Mouse (Mus musculus) gastrocnemius, adult 18-20 months (tissue): Measurements from ENCODE around the gene Atp9a. TPM values are rescaled to one million over a fixed set of nuclear protein-coding genes. Genes with fewer than 3 reads are reported as not detected.

ENCODE experiments used
- DNase-seq: peaks from one replicate; pipeline ENCODE4 v3.0.0; 2021; ENCODE audit warnings: low spot score
- total RNA-seq, 2 experiments: library from RNA; stranded (reverse); gene quantifications; 2 replicates each; pipeline ENCODE4 v1.2.3; 2021

Atp9a gene
- total RNA-seq, 2 experiments from 2014 or later, result 30.4 to 32.3 TPM

DNA sequence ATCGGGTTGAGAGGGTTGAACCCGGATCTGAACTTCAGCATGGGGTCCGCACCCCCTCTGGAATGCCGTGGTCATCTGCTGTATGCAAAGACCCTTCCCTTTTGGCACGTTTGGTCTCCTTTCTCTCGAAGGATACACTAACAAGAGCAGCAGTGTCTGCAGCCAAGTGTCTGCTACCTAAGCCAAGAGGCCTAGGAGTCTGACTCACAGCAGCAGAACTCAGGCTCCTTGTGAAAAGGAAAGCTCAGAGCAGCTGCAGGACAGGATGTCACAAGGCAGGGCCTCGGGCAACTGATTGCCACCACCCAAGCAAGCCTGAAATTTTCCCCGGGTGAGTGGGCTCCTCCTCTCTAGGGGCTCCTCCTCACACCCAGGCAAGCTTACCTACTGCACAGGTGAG, 94.0 kb downstream of the Atp9a start:
- DNase-seq, result no peak

DNA sequence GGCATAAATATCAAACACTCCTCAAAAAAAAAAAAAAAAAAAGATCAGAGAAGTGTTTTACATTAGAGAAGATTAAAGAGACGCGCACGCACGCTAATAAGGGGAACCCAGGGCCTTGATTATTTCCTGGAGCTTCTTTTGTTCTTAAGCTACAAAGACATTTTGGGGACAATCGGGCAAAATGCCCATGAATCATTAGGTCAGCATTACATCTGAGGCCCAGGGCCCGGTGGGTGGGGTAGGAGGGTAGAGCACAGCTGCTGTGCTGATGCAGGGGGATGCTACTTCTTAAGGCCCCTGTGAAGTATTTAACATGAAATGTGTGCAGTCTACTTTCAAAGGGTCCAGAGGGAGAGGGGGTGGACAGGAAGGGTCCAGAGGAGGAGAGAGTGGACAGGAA, 97.4 kb downstream of the Atp9a start:
- no peak for DNase-seq

DNA sequence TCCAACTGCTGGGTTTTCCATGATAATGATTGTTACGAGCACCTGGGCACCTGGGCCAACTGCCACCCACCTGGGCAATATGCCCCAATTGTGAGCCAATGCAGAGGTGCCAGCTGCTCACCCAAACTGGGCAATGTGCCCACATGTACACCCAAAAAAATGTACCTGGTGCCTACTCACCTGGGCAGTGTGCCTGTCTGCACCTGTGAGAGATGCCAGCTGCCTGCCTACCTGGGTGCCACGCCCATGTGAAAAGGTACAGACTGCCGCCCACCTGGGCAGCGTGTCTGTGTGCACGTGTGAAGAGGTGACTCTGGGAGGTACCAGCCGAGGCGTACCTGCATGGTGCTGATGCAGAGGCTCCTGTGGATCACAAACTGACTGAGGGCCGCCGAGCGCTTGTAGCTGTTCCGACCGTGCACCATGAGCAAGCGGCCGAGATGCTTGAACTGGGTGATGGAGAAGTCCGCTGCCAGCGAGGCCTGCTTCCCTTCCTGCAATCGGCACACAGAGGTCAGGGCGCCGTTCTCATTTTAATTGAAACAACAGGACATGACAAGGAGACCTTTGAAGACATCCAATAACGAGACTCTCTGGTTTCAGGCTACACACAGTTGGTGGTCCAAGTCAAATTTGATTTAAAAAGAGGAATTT, 98.6 kb downstream of the Atp9a start:
- DNase-seq, result no peak

DNA sequence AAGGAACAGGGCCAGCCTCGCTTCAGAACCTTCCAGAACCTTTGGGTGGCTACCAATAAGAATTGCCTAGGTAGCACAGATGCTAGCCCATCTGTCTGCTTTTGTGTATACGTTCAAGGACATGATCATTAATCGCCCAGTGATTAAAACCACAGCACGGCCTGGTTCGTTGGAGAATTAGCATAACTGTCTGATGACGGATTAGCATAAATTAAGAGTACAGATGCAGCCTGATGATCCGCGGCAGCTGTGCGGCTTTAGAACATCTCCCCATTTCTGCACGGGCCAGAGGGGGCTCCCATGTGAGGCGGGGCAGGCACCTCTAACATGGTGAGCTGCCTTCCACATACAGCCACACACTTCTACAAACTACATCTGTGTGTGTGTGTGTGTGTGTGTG, 100.0 kb downstream of the Atp9a start:
- no peak for DNase-seq

DNA sequence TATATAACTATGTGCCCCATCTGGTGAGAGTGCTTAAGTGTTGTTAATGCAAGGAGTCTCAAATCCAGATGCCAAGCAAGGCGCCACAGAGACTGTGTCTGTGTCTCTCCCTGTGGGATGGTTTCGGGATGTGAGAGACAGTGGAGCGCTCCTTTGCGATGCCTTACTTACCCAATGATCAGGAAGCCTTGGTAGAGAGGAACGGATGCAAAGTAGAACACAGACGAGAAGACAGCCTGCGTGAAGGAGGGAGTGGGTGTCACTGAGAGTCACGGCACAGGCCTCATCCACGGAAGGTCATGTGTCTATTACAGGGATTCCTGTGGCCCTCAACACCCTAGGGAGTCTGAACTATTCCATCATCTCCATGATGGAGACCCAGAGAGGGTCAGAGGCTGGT, 101.7 kb downstream of the Atp9a start:
- DNase-seq, result no peak

DNA sequence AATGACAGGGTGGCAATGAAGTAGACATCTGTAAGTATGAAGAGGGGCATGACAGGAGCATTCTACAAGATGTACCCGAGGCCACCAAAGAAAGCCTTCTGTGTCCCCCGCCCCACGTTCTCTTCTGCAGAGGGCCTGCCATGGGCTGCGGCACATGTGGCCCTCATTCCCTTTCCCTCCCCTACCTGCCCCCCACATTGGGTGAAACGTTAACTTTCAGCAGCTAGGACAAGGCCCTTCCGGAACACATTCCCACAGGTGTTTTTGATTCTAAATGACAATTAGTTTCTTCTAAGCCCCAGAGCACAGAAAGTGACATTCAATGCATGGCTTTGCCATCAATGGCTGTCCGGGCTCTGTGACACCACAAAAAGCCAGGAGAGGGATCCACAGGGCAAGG, 107.3 kb downstream of the Atp9a start:
- DNase-seq, result no peak

DNA sequence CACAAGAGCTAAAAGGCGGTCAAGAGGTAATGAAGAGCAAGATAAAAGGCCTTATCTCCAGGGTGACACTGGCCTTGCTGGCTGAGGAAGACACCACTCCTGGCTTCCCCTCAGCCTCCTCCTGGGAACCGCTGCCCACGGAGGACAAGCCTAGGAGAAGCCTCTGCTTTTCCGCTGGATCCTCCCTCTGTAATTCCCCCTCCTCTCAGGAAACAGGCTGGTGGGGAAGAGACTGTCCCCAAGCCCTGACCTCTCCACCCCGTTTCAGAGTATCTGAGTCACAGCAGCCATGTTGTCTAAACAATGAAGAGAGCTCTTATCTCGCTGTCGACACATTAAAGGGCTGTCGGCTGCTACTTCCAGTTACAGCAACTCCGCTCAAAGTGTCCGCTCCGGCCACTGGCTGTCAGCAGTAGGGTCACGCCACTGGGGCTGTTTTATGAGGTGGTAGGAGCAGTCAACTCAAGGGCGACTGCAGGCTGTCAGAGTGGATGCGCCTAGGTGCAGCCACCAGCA, 108.8 kb downstream of the Atp9a start:
- no peak for DNase-seq

DNA sequence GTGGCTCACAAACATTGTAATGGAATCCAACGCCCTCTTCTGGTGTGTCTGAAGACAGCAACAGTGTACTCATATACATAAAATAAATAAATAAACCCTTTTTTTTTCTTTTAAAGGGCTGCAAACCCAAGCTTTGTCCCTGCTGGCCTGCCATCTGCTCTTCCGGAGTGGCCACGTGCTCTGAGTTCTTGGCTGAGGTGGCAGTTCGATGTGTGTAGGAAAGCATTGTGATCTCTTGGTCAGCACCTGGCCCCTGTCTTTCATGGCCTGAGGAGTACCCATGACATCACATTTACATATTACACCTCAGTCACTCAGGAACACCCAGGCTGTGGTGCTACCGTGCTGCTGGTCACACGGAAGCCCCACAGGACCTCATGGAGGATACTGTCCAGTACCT, 109.7 kb downstream of the Atp9a start:
- no peak for DNase-seq

DNA sequence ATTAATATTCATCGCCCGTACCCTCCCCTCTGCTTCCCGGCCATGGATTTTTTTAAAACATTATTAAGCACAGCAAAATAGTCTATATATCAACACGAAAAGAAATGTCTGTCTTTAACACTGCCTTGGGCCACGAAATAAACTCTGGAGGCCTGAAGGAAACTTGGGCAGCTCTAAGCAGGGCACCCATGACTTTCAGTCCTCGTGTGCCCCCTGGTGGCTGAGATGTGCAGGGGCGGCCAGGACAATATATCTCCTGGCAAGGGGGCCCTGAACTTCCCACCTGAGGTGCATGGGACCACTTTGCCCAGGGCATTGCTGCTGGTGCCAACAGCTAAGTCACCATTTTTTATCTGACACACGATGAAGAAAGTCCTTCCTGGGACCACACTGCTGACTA, 113.4 kb downstream of the Atp9a start:
- peak; percentile 86 for DNase-seq

DNA sequence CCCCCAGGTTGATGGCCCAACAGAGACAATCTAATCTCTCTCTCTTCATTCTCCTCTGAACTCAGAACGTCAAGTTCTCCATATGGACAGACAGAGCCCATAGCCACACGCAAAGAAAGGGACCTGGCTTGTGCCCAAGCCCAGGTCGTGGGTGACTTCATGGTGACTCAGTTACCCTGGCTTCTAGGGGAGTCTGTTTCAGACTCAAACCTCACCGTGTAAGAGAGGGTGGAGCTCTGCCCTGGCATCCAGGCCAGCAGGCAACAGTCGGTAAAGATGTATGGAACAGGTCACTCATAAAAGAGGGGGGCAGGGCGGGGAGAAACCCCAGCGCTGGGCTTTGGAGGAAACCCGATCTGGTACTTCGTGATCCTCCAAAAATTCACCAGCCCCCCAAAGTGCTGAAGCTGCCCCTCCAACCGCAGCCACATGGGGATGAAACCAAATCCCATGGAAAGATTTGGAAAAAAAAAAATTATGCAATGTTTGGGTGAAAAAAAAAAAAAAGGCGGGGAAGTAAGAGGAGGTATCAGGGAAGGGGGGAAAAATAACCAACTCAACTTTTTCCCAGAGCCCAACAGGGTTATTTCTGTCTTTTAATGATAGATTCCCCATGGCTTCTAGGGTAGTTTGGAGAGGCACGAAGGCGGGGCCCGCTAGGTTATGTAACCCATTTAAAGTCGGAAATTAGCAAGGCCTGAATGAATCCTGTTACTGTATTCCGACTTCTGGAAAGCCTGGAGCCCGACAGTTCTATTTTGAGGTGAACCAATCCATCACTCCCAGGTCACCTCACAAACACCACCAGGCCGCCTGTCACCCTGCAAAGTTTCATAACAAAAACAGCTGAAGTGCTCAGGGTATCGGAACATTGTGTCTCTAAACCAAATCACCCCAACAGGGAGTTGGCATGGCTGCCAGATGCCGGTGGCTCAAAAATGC, 114.1 kb downstream of the Atp9a start:
- peak; percentile 52 for DNase-seq

DNA sequence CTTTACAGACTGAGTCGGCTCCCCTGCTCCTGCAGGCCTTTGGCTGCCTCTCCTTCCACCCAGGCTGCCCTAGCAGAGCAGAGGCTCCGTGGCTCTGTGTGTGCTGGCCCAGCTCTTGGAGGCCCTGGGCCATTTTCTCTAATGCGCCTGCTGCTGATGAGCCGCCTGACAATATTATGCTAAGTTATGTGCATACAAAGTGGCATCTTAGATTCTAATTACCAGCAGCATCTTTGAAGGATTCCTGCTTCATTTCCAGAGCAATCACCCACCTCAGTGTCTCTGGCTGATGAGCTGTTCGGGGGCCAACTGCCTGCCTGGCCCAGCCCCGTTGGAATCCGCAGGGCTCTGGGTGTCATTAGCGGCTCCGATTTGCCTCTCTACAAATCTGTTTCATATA, 115.8 kb downstream of the Atp9a start:
- no peak for DNase-seq

DNA sequence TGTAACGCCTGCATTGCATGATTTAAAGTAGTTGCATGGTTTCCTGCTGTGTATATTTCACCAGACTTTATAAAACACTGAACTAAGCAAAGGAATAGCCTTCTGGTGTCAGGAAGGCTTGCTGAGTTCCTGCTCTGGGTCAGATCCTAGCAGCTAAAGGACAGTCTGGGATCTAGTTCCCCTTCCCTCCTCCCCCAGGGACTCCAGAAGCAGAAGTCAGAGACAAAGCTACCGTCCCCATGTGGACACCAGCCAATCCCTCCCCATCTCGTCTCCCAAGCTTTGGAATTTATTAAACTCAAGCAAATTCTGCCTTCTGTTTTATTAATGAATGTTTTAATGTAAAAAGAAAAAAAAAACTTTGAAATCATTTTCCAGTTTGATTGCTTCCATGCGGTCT, 117.1 kb downstream of the Atp9a start:
- DNase-seq, result no peak

DNA sequence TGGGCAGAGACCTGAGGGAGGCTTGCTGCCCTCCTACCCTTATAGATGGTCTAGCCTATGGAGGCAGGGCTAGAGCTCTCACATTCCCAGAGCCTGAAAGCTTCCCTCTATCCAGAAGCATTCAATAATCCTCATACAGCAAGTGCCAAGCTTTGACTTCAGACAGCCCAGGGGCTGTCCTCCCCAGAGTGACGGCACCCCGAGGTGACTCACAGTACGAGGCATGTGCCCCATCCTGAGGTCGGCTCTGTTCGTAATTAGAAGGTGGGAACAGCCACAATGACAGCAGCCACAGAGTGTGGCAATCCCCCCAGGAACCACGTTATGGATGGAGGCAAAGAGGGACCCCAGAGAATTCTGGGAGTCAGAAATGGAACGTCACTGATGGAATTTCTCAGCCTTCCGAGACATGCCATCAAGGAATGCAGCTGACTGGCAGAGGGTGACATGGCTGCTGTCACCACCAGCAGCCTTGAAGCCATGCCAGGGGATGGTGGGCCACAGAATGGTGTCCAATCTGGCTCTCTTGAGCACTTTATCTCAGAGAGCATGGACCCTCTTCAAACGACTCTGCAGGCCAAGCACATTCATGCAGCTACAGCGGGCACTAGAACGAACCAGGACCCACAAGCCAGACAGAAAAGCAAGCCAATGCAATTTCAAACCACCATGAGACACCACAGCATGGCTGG, 121.0 kb downstream of the Atp9a start:
- no peak for DNase-seq

DNA sequence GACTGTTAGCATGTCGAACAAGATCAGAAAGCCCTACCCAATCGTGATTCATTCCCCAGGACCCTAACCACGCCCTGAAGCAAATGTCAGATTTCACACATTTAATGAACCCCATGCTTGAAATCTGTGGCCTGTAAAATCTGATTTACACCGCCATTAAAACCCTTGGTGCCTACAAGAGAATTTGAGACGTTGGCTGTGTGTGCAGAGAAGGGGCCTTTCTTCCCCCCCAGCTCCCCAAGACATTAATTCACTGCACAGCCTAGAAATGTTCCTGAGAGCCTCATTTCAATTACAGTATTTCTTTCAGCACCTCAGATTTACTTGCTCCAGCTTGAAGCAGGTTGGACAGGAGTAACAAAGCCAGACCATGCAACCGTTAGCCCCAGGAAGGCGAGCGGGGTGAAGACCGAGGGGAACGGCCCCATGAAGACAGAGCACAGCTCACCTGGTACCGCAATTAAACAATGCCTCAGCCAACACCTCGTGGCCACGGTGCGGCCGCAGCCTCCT, 123.9 kb downstream of the Atp9a start:
- no peak for DNase-seq

DNA sequence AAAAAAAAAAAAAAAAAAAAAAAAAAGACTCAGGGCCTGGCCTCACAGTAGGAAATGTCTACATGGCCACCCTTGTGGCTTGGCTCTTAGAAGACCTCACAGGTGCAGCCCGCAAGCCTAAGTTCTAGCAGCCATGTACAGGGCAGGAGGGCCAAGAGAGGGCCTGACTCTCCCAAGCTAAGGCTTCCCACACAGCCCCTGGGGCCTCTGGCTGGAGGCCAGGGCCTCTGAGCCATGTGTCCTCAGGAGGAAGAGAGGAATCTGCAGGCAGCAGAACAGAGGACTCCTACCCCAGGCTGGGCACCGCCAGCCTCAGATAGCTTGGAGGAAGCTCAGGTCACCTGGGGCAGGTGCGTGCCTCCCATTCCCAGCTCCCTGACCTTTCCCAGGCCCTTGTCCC, 127.0 kb downstream of the Atp9a start:
- DNase-seq, result no peak

DNA sequence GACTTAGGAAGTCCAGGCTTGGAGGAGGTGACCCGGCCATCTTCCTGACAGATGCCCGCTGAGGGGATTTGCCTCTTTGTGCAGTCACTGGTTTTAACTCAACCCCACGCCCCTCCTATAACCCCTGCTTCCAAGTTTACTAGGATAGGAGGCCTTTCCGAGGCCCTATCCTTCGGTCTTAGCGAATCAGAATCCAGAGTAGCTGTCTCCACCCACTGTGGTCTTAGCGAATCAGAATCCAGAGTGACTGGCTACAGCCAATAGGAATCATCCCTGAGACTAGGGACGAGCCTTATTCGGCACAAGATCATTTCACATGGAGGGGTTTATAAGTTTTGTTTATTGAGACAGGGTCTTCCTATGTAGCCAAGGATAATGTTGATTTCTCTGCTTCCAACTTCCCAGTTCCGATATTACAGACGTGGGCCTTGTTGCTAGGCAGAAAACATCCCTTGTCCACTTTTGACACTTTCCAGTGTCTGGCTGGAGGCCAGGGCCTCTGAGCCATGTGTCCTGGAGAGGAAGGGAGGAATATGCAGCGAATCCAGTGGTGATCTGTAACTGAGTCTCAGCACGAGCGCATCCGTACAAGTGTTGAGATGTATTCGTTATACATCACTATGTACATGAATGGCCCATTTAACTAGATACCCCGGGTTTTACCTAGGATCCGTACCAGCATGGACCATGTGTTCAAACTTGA, 127.9 kb downstream of the Atp9a start:
- DNase-seq, result no peak

DNA sequence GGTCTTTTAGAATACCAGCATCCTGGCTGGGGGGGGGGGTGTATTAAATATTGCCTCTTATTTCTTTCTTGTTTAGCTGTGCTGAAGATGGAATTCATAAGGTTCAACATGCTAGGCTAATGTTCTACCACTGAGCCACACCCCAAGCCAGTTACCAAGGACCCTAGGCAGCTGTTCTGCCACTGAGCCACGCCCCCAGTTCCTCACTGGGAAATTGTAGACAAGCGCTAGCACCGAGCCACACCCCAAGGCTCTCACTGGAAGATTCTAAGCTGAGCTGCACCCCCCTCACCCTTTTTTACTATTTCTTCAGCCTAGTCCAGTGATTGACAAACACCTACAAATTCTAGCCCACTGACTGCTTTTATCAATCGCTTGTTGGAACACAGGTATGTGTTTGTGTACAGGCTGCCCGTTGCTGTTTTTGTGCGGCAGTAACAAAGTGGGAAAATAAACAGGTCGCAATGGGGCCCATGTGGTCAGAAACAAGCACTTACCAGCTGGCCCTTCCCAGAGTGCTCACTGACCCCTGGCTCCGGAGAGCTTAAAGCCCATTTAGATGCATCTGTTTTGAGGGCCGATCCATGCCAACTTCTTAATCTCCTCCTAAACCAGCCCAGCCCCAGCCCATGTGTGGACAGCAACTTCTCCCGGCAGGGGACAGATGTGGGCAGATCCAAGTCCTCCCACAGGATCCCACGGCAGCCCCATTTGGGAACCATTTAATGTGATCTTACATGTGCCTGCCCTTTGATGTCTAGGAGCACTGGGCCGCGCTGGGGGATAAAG, 128.9 kb downstream of the Atp9a start:
- DNase-seq, result no peak

DNA sequence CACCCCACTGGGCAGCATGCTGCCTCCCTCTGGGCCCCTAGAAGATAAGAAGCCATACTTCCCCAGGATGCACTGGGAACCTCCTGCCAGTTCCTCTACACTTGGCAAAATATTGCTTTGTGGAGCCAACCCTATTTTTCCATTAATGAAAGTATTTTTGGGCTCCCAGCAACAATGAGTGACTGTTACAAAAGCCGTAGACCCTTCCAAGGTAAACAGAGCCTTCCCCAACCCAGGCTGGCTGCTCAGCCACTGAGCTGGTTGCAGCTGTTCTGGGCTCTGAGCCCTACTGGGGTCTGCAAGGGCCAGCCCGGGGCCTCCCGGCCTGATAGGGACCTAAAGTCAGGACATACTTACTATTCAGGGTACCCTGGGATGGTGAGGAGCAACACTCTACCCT, 131.3 kb downstream of the Atp9a start:
- no peak for DNase-seq

DNA sequence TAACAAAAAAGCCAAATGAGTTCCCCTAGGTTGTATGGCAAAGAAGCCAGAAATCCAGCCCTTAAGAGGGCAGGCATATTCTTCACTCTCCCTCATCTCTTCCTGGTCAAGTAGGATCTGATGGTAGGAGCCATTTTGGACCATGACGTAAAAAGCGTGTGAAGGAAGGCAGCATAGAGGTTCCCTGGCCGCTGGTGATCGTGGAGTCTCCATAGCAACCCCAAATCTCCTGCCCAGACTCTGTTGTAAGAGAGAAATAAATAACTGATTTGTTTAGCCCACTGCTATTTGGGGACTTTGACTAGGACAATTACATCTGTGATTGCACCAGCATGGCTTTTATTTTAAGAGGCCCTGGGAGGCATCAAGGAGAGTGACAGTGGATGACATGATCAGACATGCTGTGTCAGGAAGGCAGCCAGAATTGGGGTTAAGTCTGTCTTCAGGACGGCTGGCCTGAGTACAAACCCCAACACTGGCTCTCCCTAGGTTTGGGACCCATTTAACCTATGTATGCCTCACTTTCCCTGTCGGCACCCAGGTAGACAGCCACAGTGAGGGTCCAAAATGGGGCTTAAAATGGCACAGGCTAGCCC, 132.5 kb downstream of the Atp9a start:
- DNase-seq, result no peak

DNA sequence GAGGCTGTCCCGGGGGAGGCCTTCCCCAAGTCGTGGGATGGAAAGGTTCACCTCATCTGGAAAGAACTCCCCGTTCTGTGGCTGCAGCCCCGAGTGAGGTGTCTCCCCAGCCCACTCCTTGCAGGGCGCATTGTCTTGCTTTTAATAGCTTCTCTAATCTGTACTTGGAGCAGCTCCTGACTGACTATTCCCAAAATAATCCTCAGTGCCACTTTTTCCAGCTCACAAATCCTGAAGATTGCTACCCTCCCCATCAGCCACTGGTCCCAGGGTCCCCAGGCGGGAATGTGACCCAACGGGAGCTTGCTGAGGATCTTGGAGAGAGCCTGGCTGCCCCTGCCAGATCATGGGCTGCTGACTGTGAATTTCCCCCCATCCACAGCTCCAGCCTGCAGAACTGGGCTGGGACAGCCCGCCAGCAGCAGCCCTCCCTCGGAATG, 134.1 kb downstream of the Atp9a start:
- DNase-seq, result no peak
